Mouse (Mus musculus): ENCODE measurements around the gene Lims1.

Lims1 gene

DNA sequence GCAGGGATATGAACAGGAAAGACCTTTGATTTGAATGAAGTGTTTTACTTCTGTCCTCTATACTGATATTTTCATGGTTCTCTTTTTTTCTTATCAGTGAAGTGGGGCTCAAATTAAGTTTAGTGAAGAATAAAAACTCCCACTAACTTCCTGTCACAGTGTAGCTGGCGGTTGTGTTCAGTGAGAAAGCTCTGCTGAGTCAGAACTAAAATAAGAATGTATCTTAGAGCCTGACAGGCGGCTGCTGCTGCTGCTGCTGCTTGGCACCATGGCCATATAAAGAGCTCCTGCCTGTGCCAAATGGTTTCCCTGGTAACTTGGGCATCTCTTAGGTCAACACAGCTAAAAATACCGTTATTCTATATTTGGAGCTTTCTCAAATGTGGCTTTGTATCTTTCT is 60.0 kb downstream of the Lims1 start:
- DNase-seq (ENCODE audit: low spot score in 2 of 2), result peak; percentile 19 to 28

DNA sequence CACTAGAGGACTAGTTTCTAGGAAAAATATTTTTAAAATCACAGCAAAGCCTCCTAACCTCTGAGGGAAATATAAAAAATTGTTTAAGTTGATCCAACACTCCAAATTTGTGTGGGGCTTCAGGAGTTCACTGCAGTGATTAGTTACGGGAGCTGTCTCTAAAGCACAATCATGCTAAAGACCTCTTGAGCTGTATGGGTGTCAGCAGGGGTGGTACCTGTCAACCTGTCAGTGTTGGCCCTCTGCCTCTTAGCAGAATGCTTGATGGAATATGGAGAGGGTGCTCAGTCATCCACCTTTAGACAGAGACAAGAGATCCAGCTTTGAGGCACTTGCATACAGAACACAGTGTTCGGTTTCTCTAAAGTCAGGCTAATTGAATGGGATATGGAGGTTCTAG is 60.5 kb downstream of the Lims1 start:
- DNase-seq (ENCODE audit: low spot score in 2 of 2), result no peak

DNA sequence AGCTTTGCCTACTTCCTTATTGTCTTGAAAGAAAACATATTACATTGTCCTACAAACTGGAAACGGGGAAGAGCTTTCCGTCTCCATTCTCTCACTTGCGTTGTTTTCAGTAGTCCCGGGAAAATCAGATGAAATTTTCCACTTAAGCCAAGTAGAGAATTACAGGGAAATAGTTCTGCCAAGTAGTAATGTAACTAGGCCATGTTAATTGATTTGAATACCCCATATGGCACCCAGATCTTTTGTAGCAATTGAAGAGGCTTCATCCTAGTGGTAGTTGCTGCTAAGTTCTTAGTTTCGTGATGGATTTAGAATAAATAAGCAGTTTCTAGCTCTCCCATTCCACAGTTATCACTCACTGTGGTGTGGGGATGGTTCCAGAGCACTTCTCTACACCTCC is 62.4 kb downstream of the Lims1 start:
- no peak for DNase-seq (ENCODE audit: low spot score in 2 of 2)

DNA sequence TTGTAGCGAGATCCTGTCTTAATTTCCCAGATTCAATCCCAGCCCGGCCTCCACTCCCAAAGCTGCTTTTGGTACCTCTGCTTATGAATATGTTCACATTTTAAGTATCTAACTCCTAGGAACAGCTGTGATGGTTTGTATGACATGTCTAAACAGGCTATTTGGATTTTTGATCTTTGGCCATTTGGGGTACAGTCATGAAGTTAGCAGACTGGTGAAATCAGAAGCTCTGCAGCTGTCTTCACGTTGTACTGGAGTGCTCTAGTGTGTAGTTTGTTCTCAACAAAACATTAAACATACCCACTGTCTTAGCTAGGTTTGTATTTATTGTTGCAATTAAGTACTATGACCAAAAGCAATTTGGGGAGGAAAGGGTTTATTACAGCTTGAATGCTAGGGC is 63.7 kb downstream of the Lims1 start:
- no peak for DNase-seq (ENCODE audit: low spot score in 2 of 2)

DNA sequence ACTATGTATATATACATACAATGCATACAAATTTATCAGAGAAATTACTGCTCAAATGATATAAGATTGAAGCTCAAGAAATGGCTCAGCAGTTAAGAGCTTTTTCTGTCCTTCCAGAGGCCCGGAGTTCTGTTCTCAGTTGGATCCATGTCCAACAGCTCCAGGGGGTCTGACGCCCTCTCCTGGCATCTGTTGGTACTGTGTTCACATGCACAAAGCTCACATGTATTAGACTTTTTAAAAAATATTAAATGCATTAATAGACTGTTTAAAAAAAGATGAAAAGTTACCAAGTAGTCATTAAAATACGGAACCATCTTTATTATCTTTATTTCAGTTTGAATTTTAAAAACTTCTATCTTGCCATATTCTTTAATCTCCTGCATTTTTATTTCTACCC is 65.4 kb downstream of the Lims1 start:
- DNase-seq (ENCODE audit: low spot score in 2 of 2), result no peak

DNA sequence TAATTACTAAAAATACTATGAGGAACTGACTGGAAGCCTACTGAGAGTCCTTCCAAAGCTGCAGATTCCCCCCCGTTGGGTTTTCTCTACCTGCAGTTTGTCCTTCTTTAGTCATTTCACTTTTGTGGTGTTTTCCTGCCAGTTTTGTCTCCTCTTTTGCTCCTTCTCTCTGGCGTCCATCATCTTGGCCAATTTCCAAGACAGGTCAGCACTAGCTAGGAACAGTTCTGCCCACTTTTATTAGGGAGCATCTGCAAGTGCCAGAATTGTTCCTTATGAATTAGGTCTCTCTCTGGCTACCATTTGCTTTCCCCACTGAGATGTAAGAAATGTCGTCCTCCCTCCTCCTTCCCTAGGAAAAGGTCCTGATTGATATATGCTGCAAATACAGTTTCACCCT is 65.9 kb downstream of the Lims1 start:
- DNase-seq (ENCODE audit: low spot score in 2 of 2), result no peak

DNA sequence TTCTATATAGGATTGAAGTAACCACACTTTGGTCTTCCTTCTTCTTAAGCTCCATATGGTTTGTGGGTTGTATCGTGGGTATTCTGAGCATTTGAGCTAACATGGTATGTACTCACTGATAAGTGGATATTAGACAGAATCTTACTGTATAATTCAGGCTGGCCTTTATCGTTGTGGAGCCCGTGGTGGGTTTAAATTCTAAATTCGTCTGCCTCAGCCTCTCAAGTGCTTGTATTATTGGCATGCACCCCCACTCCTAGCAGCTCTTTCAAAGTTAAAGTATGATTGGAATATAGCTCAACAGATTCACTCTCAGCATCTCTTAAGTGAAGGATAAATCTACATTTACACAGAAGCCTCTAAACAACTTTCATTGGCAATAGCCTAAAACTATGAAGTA is 69.2 kb downstream of the Lims1 start:
- DNase-seq (ENCODE audit: low spot score in 2 of 2), result no peak

DNA sequence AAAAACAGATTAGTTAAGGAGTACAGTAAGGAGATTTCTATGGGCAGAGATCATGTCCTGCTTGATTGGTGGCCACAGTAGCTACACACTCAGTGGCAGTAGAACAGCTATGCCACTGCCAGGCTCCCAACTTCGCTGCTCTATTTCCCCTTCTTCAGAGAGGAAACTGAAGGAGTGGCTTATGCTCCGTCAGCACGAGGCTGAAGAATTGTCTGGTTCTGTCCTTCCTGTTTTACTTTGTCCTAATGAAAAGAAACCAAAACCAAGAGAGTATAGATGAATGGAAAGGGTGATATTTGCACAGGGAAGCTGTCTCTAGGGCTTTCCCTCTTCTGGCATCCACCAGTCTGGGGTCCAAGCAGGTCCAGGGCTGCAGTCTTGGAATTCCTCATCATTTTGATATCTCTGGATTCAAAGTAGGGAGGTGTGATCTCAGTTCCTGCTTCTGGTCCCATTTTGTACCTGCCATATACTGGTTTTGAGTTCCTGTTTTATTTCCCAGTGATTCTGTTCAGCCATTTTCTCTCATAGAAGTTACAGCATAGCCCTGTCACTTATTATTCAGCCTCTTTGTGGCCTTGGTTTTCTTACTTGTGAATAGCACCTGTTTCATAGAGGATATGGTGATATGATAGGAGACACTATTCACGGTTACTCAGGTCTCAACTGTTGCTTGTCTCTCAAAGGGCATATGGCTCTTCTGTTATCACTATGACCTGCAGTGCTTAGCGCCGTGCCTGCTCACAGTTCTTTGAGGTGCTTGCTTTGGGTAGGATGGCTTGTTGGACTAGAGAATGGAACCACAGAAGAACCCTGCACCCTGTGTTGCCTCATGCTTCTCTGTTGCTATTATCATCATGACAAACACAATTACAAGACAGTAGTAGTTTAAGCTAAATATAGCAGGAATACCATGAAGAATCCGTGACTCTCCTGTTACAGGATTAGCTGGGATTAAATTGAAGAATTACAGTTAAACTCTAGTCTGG is 70.1 kb downstream of the Lims1 start:
- DNase-seq (ENCODE audit: low spot score in 2 of 2), result peak; percentile 13 to 43

DNA sequence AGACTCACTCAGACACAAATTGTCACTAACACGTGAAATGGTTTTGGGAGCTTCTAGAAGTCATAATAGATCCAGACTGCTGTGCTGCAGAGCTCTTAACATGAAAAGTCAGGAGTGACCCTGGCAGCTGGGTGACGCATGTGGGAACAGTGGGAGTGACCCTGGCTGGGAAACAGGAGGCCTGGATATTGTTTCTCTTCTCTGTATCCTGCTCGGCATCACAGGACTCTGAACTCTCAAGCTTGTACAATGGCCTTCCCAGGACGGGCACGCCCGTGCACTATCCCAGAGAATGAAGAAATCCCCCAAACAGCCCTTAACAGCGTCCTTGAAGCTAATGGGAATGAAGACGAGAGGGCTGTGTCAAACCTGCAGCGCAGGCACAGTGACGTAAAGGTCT is 70.9 kb downstream of the Lims1 start:
- no peak for DNase-seq (ENCODE audit: low spot score in 2 of 2)

DNA sequence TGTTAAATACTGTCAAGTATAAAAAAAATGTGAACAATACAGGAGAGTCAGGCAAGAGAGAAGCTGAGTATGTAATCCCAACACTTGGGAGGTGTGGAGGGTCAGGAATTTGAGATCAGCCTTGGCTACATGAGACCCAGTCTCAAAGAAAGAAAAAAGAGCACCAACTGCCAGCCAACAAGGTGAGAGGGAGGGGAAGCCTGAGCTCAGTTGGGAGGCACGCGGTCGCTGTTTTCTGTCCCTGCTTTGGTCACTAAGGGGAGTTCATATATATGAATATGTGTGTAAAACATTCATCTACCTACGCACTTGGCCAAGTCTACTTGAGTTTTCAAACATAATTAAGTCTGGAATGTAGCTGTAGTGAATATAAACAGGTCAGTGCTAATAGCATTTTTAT is 72.0 kb downstream of the Lims1 start:
- DNase-seq (ENCODE audit: low spot score in 2 of 2), result no peak

DNA sequence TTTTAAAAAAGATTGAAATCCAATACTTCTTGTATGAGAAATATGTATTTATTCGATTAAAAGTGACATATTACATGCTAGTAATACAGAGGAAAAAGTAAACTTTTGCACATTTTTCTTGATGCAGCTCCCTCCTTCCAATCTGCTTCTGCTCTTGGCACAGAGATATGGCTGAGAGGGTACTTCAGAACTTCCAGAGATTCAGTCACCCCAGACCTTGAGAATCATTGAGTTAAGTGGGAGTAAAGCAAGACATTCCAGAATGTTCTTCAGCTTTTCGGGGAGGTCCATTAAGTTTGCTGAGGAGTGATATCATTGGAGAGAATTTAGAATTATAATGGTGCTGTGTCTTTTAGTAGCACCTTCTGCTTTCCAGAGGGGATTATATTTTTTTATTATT is 72.5 kb downstream of the Lims1 start:
- DNase-seq (ENCODE audit: low spot score in 2 of 2), result no peak

DNA sequence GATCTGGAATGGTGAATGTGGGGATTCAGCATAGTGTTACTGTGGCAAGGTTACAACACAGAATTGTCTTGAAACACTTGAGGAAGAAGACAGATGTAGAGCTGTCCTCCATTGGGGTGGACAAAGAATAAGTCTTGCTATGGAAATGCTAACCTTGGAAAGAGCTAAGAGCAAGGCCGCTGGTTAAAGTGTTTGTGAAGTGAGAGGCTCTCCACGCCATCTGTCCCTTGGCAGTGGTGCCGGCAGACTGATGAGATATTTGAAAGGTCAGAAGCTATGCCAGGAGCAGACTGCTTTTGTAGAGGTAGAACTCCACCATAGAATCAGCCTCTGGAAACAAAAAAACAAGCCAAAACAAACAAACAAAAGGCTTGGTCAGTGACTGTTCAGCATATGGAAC is 73.3 kb downstream of the Lims1 start:
- no peak for DNase-seq (ENCODE audit: low spot score in 2 of 2)

DNA sequence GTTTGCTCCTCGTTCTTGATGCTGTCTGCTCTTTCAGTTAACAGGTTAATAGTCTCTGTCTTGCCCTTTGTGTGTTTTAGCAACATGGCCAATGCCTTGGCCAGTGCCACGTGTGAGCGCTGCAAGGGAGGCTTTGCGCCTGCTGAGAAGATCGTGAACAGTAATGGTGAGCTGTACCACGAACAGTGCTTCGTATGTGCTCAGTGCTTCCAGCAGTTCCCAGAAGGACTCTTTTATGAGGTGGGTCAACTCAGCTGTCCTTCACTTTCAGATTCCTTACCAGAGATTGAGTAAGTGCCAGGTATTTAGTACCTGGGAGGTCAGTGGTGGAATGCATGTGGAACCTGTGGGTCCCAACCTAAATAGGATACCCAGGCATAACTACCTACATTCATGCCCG is 75.7 kb downstream of the Lims1 start:
- no peak for DNase-seq (ENCODE audit: low spot score in 2 of 2)

DNA sequence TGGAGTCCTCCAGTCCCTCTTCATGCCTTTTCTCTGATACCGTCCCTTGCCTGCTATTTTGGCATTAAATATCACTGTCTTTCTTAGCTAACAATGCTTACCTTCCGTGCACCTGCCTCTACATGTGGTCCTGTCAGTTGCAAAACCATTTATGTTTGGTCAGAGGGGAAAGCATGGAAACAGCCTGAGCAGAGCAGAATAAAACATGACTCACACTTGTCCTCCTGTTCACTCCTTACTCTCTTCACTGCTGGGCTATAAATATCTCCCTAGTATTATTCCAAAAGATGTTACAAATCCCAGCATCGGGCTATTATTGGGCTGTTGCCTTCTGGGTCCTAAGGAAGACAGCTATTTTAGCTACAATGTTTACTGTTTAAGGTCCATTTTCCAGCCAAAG is 78.6 kb downstream of the Lims1 start:
- DNase-seq (ENCODE audit: low spot score in 2 of 2), result no peak

DNA sequence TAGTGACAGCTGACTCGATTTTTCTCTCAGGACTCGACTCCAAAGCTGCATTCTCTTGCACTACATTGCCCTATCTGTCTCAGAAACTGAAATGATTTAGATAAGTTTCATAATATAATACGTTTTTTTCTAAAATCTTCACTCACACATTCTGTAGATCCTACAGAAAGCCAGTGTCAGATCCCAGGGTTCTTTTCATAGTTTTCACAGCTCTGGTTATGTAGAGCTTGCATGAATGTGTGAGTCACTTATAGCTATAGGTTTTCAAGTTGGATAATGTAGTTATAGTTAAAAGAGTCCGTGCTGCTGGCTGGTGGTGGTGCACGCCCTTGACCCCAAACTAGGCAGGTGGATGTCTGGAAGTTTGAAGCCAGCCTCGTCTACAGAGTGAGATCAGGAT is 81.4 kb downstream of the Lims1 start:
- DNase-seq (ENCODE audit: low spot score in 2 of 2), result no peak

DNA sequence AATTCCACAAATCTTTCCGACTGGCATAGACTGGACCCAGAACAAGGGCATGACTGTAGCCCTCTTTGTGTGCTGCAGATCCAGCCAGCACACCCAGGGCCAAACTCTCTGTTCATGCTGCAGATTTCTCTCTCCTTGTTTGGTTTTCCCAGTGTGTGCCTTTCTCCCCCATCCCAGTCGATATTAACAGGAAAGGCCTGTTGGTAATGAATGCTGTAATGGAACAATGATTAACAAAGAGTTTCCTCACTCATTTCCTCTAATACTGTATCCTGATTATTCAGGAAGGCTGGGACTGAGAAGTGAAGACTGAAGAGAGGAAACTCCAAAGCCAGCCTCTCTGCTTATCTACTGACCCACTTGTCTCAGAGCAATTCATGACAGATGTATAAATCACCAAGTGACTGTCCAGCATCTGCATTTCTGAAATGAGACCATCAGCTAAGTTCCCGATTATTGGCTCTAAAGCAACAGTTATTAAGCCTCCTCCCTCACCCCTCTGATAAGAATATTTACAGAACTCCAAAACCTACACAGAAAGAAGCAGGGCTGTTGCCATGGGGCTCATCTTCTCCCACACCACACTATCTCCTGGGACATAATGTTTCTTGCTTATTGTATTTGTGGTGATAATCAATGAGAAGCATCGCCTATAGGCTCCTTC is 82.2 kb downstream of the Lims1 start:
- DNase-seq (ENCODE audit: low spot score in 2 of 2), result no peak

DNA sequence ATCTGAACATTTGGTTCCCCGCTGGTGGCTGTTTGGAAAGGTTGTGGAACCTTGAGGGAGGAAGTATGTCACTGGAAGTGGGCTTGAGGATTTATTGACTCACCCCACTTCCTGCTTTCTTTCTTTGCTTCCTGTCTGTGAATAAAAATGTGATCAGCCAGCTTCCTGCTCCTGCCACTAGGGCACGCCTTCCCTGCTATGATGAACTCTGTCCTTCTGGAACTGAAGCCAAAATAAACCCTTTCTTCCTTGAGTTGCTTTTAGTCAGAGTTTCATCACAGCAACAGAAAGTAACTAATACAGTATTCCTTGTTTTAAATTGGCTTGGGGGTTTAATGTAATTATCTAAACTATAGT is 82.7 kb downstream of the Lims1 start:
- DNase-seq (ENCODE audit: low spot score in 2 of 2), result no peak

DNA sequence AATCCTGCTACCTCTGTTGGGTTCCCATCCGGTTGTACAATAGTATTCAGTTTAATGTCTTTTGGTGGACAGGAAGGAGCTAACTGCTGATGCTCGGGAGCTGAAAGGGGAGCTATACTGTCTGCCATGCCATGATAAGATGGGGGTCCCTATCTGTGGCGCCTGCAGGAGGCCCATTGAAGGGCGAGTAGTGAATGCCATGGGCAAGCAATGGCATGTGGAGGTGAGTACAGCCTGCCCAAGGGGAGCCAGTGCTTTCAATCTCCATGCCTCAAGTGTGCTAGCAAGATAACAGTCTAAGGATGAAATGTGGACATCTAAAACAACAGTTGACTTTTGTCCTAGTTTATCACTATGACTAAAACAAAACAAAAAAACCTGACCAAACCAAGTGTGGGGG is 89.1 kb downstream of the Lims1 start:
- DNase-seq (ENCODE audit: low spot score in 2 of 2), result no peak

DNA sequence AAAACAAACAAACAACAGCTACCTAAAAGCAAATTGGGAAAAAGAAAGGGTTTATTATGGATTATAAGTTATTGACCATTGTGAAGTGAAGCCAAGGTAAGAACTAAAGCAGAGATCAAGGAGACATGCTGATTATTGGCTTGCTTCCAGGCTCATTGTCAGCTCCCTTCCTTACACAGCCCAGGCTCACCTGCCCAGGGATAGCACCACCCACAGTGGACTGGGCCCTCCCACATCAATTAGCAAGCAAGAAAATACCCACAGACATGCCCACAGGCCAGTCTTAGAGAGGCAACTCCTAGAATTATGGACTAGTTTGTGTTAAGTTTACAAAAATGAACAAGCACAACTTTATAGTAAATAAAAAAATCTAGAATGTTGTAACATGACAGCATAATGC is 89.6 kb downstream of the Lims1 start:
- no peak for DNase-seq (ENCODE audit: low spot score in 2 of 2)

DNA sequence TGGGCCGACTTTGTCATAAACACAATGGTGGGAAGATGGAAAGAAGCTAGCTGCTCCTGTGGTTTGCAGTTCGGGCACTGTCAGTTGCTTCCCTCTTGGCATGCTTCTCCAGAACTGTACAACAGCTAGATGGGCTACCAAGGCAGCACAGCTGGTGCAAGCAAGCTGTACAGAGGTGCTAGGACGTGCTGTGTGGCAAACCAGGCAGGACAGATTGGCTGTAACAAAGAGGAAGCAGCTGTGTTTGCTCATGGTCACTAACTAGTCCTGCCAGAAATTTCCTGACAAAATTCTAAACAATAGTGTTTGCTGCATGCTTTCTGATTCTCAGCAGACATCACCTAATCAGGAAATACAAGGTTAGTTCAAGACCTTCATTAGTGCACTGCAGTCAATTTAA is 93.4 kb downstream of the Lims1 start:
- DNase-seq (ENCODE audit: low spot score in 2 of 2), result no peak

DNA sequence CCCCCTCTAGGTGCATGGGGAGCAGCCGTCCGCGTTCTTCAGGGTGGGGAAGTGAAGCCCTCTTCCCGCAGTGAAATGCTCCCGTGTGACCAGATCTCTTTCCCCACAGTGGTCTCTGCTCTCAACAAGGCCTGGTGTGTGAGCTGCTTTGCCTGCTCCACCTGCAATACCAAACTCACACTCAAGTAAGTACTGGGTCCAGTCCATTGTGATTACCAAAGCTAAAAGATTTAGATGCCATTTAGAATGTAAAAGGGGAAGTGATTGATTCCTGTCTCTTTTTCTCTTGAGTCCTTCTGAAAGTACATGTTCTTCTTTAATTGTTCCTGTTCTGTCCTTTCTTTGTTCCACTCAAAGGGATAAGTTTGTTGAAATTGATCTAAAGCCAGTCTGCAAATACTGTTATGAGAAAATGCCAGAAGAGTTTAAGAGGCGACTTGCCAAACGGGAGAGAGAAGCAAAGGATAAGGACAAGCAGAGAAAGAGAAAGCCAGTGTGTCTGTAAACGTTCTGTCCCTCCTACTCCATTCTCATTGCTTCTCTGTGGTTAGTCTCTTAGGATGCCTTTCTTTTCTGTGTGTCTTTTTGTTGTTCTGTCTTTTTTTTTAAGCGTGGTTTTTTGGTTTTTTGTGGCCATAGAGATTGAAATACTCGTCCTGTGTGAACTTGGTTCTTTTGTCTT is 95.2 kb downstream of the Lims1 start:
- DNase-seq (ENCODE audit: low spot score in 2 of 2), result no peak

DNA sequence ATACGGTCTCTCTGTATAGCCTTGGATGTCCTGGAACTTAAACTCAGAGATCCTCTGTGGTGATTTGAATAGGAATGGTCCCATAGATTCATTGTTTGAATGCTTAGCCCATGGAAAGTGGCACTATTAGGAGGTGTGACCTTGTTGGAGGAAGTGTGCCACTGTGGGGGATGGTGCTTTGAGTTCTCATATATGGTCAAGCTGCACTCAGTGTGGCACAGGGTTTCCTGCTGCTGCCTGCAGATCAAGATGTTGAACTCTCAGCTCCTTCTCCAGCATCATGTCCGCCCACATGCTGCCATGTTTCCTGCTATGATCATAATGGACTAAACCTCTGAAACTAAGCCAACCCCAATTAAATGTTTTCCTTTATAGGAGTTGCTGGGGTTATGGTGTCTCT is 104.7 kb downstream of the Lims1 start:
- no peak for DNase-seq (ENCODE audit: low spot score in 2 of 2)

DNA sequence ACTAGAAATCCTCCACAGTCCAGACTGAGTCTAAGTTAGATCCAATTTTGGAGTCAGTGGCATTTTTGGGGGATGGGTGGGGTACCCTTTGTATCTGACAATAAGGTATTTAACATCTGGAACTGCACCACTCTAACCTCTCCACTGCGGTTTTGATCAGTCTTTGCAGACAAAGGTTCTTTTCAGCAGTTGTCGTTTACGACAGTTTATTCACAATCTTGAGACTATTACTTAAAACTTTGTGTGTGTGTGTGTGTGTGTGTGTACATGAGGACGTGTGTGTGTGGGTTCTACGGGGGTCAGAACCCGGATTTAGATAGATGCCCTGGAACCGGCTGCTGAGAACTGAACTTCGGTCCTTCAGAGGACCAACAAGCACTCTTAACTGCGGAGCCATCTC is 122.6 kb downstream of the Lims1 start:
- peak in 1 of 2 experiments; percentile 20 for DNase-seq (ENCODE audit: low spot score in 2 of 2)
